ENCODE assay signal across 8 mouse cellular contexts in genomic region chr2:127269491-127270299, GRCm38 (mm10). TPM values are rescaled to one million over a fixed set of nuclear protein-coding genes. Genes with fewer than 3 reads are reported as not detected.
DNase-seq lines count a peak whose midpoint lies in the region; ATAC-seq and TF ChIP-seq lines count a peak whose summit lies in the region.

Gene Stard7 (plus strand): TSS chr2:127270218.

- H3K79me2 ChIP-seq in heart, adult 2 months (replicated peaks; ENCODE audit: control insufficient read depth, insufficient read depth, low read length), result peaks cover 3% of the 10 kb centered on the region

- peak; percentile 98 for DNase-seq in 3T3-L1 (ENCODE audit: low read depth, low spot score)
- peak; percentile 91 to 92 for DNase-seq in adrenal gland, postnatal 4 days (ENCODE audit: low spot score in 2 of 2)
- DNase-seq in embryonic facial prominence, embryonic 14.5 days (ENCODE audit: low spot score), result peak; percentile 99
- peak; percentile 94 to 98 for DNase-seq in heart, adult 2 months
- DNase-seq in kidney, adult 8-10 months, result peak; percentile 98
- DNase-seq in spleen, postnatal 10 days (ENCODE audit: low spot score in 2 of 2), result peak; percentile 95 to 97

- H3K4me3 ChIP-seq in embryonic facial prominence, embryonic 14.5 days (ENCODE audit: low read depth, low read length), result peak within 1 kb of the TSS; percentile 78
- peak within 1 kb of the TSS; percentile 79 for H3K4me3 ChIP-seq in heart, adult 2 months
- peak within 1 kb of the TSS; percentile 95 for H3K4me3 ChIP-seq in limb, embryonic 13.5 days
- H3K4me3 ChIP-seq in midbrain, embryonic 16.5 days (ENCODE audit: low read depth, low read length), result peak within 1 kb of the TSS; percentile 97

- peak; percentile 99 for ATAC-seq in embryonic facial prominence, embryonic 14.5 days (ENCODE audit: low read depth)
- ATAC-seq in limb, embryonic 13.5 days (ENCODE audit: low FRiP score, low read depth), result peak; percentile 99
- peak; percentile 99 for ATAC-seq in midbrain, embryonic 16.5 days

- WGBS in embryonic facial prominence, embryonic 14.5 days, result 2% methylated on average over 34 of the region's 49 CpGs
- under 1% methylated on average over 49 of the region's 49 CpGs for WGBS in heart, adult 2 months
- under 1% methylated on average over 49 of the region's 49 CpGs for WGBS in limb, embryonic 13.5 days
- WGBS in midbrain, embryonic 16.5 days, result under 1% methylated on average over 47 of the region's 49 CpGs

- peak within 1 kb of the TSS; percentile 88 for H3K27ac ChIP-seq in embryonic facial prominence, embryonic 14.5 days (replicated peaks; ENCODE audit: low read depth, low read length)
- peak within 1 kb of the TSS; percentile 99 for H3K27ac ChIP-seq in heart, adult 2 months
- H3K27ac ChIP-seq in limb, embryonic 13.5 days, result peak within 1 kb of the TSS; percentile 95
- H3K27ac ChIP-seq in midbrain, embryonic 16.5 days (ENCODE audit: low read length), result peak within 1 kb of the TSS; percentile 95

- peak; percentile 86 for TF ChIP-seq POLR2A in heart, adult 2 months (IDR thresholded peaks at IDR 0.05; ENCODE audit: insufficient read depth, low read depth, low read length)

- no peaks in the 10 kb centered on the region for H3K27me3 ChIP-seq in embryonic facial prominence, embryonic 14.5 days (replicated peaks; ENCODE audit: control insufficient read depth, insufficient read depth, low read length)
- no peaks in the 10 kb centered on the region for H3K27me3 ChIP-seq in heart, adult 2 months (ENCODE audit: control insufficient read depth, insufficient read depth, low read length)
- H3K27me3 ChIP-seq in limb, embryonic 13.5 days, result no peaks in the 10 kb centered on the region
- no peaks in the 10 kb centered on the region for H3K27me3 ChIP-seq in midbrain, embryonic 16.5 days (ENCODE audit: control insufficient read depth, insufficient read depth, low read depth, low read length)

- peak; percentile 19; the same call in 1 of the 2 replicates for TF ChIP-seq EP300 in heart, adult 2 months (IDR thresholded peaks at IDR 0.05; ENCODE audit: insufficient read depth, low read depth, low read length)

- H3K9me3 ChIP-seq in embryonic facial prominence, embryonic 14.5 days (ENCODE audit: control insufficient read depth, low read length), result no peaks in the 10 kb centered on the region
- H3K9me3 ChIP-seq in limb, embryonic 13.5 days, result no peaks in the 10 kb centered on the region
- H3K9me3 ChIP-seq in midbrain, embryonic 16.5 days (replicated peaks; ENCODE audit: control insufficient read depth, low read length, poor library complexity, severe bottlenecking), result no peaks in the 10 kb centered on the region

- intact Hi-C loops in heart, adult 2 months (cut with DNase I), result loop anchor here (1.0 to 2.0 kb wide), 2 partner anchors 17 to 21 kb away; no protein-coding TSS in a partner anchor

- H3K9ac ChIP-seq in embryonic facial prominence, embryonic 14.5 days (ENCODE audit: low read depth, low read length), result peak within 1 kb of the TSS; percentile 81
- peak within 1 kb of the TSS; percentile 87 for H3K9ac ChIP-seq in heart, adult 2 months (ENCODE audit: low read depth, low read length)
- H3K9ac ChIP-seq in limb, embryonic 13.5 days, result peak within 1 kb of the TSS; percentile 91
- H3K9ac ChIP-seq in midbrain, embryonic 16.5 days (ENCODE audit: low read depth, low read length), result peak within 1 kb of the TSS; percentile 90

- peak; percentile 62 for TF ChIP-seq CTCF in heart, adult 2 months (IDR thresholded peaks at IDR 0.05)

- peak within 1 kb of the TSS; percentile 81 for H3K4me2 ChIP-seq in embryonic facial prominence, embryonic 14.5 days (ENCODE audit: low read depth, low read length)
- peak within 1 kb of the TSS; percentile 72 for H3K4me2 ChIP-seq in limb, embryonic 13.5 days (replicated peaks)
- peak within 1 kb of the TSS; percentile 63 for H3K4me2 ChIP-seq in midbrain, embryonic 16.5 days (ENCODE audit: low read length)

- H3K36me3 ChIP-seq in embryonic facial prominence, embryonic 14.5 days (ENCODE audit: control insufficient read depth, insufficient read depth, low read length), result 0 out of 2 replicates have a peak, but pooled peaks cover 5% of the 10 kb centered on the region
- peaks cover 7% of the 10 kb centered on the region for H3K36me3 ChIP-seq in heart, adult 2 months (ENCODE audit: control insufficient read depth, insufficient read depth, low read length)
- peaks cover 10% of the 10 kb centered on the region for H3K36me3 ChIP-seq in limb, embryonic 13.5 days
- H3K36me3 ChIP-seq in midbrain, embryonic 16.5 days (ENCODE audit: control insufficient read depth, insufficient read depth, low read length), result no peaks in the 10 kb centered on the region; the same call in 1 of the 2 replicates

- H3K4me1 ChIP-seq in embryonic facial prominence, embryonic 14.5 days (ENCODE audit: control insufficient read depth, insufficient read depth, low read length), result peaks cover 4% of the 10 kb centered on the region; the same call in 1 of the 2 replicates
- H3K4me1 ChIP-seq in heart, adult 2 months (ENCODE audit: control insufficient read depth, insufficient read depth, low read length), result peaks cover 3% of the 10 kb centered on the region
- peaks cover 11% of the 10 kb centered on the region for H3K4me1 ChIP-seq in limb, embryonic 13.5 days
- peaks cover 26% of the 10 kb centered on the region for H3K4me1 ChIP-seq in midbrain, embryonic 16.5 days (ENCODE audit: control insufficient read depth, insufficient read depth, low read length)

RNA-seq across cellular contexts. Expression of gene Stard7, which starts in this region (rescaled TPM):
- 100 to 1,000 TPM; 145 to 149 TPM for total RNA-seq in adrenal gland, postnatal 4 days (2021)
- polyA plus RNA-seq in embryonic facial prominence, embryonic 14.5 days (2014; fragmentation: Nextera tagmentation; extraction: Ambion mirVana), result 81.0 and 85.5 TPM in 2 replicates
- 100 to 1,000 TPM; 150 to 165 TPM for total RNA-seq in heart, adult 2 months (2021)
- polyA plus RNA-seq in heart, adult 2 months (2012; rRNA removed), result 64.0 and 151 TPM in 2 replicates
- polyA plus RNA-seq in limb, embryonic 13.5 days (2015; fragmentation: Nextera tagmentation; extraction: Ambion mirVana), result 63.8 and 64.1 TPM in 2 replicates
- 91.1 and 94.5 TPM in 2 replicates for polyA plus RNA-seq in midbrain, embryonic 16.5 days (2015; fragmentation: Nextera tagmentation; extraction: Ambion mirVana)

Comparison
In these comparisons a context has a peak if more than half of its experiments do, and no peak if none do; other contexts are left out.
1. Peak in every context shown above with its lines: DNase-seq, ATAC-seq, H3K4me3 ChIP-seq and H3K27ac ChIP-seq.